Mouse (Mus musculus) 416B (cell line): Measurements from ENCODE around the gene Nudt8.
"Not testable (repeated sequence)": the region's sequence is repeated elsewhere in the genome, so short reads cannot be mapped to it uniquely, and the experiment has no call there.

Experiments used
- DNase-seq: peaks from one replicate; pipeline ENCODE4 v3.0.0; 2011; ENCODE audit warnings: low read depth

The Nudt8 gene

DNA sequence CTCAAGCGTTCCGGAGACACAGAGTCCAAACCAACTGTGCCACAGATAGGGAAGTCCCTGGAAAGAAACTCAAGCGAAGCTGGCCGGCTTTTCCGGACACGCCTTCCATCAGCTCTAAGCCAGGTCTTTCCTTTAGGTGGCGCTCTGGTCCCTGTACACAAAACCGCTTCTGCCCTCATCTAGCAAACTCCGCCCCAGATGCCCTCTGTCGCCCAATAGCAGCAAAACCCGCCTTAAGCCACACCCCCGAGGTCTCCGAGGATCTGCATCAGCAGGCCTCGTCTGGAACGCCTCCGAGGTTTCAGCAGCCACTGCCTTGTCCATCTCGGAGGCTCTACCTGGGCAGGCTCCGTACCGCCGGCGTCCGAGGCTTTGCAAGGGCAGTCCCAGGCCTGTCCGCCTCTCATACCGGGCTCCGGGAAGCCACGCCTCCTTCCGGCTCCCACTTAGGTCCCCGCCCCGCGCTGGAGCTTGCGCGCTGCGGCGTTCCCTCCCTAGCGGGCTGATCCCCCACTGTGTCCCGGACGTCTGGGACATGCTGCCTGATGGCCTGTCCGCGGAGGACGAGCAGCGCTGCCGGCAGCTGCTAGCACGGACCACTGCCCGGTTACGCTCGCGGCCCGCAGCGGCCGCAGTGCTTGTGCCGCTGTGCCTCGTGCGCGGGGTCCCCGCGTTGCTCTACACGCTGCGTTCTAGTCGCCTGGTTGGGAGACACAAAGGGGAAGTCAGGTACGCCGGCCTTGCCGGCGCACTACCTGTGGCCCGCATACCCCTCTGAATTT is at the start of gene Nudt8, which contains the start of gene Gm49405:
Nudt8 (plus strand) TSS at position 462 of the 782 bp plus-strand sequence.
Gm49405 (plus strand) TSS at position 508 of the 782 bp plus-strand sequence.
- DNase-seq, result peak; percentile 99

- no peak for DNase-seq
Observed at GRCm38 (mm10) chr19:3951461-3951860, 48.9 kb upstream of the Nudt8 start.

DNA sequence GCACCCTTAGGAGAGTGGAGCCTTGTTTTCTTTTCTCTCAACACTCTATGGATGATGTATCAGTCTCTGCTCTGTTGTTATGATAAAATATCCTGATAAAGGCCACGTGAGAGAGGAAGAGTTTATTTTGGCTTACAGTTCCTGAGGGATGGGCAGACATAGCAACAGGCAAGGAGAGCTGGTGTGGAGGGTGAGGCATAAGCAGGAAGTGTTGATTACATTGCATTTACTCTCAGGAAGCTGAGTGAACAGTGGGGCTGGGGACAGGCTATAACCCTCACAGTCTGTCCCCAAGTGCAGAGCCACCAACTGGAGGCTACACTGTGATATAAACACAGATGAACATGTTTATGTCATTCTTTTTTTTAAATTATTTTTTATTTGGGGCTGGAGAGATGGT is 48.3 kb upstream of the Nudt8 start:
- no peak for DNase-seq

- no peak for DNase-seq
Observed at GRCm38 (mm10) chr19:3955033-3955432, 45.3 kb upstream of the Nudt8 start.

DNA sequence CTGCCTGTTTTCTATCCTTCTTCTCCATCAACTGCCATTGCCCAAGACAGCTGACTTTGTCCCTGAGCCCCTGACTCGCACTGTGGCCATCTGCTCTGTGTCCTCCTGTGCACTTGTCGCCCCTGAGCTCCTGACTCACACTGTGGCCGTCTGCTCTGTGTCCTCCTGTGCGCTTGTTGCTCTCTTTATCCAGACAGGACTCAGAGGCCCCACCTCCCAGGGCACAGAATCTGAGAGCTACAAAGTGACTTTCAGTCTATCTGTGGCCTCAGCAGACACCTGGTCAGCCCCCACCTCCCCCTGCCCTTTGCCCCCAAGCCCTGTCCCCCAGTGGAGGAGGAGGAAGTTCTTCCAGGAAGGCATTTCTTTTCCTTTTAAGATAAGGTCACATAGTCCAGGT is 44.6 kb upstream of the Nudt8 start:
- DNase-seq, result no peak

DNA sequence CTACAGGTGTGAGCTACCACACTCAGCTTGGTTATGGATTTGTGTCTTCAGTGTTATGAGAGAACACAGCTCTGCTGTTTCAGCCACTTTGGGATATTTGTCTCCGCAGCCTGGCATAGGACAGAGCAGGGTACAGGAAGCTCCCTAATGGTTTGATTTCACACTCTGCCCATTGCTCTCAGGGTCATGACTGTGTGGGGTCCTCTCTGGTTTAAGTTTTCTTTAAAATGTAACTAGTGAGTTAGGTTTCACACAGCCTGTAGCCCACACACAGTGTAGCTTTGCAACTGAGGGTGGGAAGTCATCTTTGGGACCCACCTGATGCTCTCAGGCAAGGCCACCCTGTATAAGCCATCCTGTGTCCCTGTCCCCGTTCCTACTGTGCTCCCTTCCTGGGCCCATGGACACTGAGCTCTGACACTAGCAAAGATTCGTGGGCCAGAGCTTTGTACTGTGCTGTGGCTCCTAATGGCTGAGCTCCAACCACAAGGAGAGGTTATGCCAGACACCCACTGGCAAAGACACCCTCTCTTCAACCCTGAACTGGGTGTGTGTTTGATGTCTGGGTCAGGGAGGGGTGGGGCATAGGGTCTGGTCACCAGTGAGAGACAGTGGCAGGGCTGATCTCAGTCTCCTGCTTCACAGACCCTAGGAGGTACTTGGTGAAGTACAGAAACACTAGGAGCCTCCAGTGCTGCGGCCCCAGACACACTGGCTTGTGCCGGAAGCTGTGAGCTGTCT is 42.9 kb upstream of the Nudt8 start:
- DNase-seq, result not testable (repeated sequence)

DNA sequence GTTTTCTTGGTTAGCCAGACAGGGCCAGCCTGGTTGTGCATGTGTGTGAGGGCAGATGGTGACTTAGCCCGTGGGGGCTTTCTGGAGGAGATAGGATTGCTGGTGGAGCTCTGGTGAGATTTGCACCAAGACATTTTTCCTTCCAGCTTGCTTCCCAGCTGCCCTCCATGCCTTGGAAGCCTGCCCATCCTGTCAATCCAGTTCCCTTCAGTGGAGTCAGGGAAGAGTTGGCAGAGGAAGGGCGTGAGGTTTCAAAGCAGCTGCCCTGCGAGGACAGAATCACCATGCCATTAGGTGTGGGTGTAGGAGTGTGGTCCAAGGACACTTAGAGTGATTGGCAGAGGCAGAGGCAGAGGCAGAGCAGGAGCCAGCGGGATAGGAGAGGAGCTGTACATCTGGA is 41.9 kb upstream of the Nudt8 start, which contains the start of gene Aldh3b3:
Aldh3b3 (plus strand) TSS at position 176 of the 400 bp plus-strand sequence.
- DNase-seq, result no peak

DNA sequence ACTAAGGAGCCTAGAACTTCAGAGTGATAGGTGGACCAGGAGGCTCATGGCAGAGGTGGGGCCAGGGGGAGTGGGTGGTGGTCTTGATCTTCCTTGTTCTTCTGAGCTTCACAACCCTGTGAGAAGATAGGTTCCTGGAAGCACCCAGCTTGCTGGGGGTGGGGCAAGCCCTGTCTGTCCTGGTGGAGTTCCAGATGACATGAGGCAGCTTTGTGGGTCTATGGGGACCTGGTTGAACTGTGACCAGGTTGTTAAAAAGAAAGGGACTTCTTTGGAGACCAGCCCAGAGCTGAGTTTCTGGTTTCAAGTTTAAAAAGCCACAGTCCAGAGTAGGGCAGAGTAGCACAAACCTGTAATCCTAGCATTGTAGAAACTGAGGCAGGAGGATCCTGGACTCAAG is 41.4 kb upstream of the Nudt8 start:
- DNase-seq, result no peak

GRCm38 (mm10) chr19:3960211-3960610 is 40.2 kb upstream of the Nudt8 start:
- no peak for DNase-seq

- not testable (repeated sequence) for DNase-seq
Observed at GRCm38 (mm10) chr19:3961805-3962204, 38.6 kb upstream of the Nudt8 start.

DNA sequence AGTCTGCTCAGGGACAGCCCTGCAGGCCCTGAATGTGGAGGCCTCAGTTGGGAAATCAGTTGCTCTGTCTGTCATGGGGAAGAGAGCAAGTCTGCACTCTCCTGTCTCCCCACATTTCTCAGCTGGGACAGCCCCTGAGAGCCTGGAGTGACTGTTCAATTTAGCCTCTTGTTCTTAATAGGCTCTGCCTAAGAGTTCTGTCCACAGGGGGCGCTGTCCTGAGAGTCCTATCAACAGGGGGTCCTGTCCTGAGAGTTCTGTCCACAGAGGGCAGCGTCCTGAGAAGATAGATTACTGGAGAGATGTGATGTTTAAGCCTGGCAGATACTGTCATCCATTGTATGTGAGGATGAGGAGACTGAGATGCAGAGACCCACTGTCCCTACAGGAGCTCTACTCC is 37.9 kb upstream of the Nudt8 start:
- DNase-seq, result peak; percentile 57

- peak; percentile 63 for DNase-seq
Observed at GRCm38 (mm10) chr19:3964030-3964429, 36.4 kb upstream of the Nudt8 start.

GRCm38 (mm10) chr19:3966330-3967075 is 33.9 kb upstream of the Nudt8 start:
- DNase-seq, result no peak

GRCm38 (mm10) chr19:3967258-3967657 is 33.1 kb upstream of the Nudt8 start:
- peak; percentile 49 for DNase-seq

GRCm38 (mm10) chr19:3972229-3972628 is 28.2 kb upstream of the Nudt8 start, which contains the start of gene Aldh3b2:
Gene Aldh3b2, plus strand, starts transcription at chr19:3972328.
- DNase-seq, result no peak

GRCm38 (mm10) chr19:3974608-3975007 is 25.8 kb upstream of the Nudt8 start:
- DNase-seq, result not testable (repeated sequence)

DNA sequence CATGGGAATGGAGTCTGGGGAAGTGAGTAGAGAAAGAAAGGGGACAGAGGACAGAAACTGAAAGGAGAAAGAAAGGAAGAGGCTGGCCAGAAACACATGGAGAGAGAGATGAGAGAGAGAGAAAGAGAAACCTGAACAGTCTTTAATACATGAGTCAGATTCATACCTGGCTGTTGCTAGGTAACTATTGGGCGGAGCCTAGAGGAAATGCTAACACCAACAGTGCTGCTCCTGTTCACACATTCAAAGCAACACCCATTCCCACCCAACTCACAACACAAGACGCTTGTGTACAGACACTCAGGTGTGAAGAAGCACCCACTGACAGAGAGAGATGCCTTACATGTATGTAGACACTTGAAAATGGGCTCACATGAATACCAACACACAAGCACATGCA is 24.5 kb upstream of the Nudt8 start:
- DNase-seq, result no peak

DNA sequence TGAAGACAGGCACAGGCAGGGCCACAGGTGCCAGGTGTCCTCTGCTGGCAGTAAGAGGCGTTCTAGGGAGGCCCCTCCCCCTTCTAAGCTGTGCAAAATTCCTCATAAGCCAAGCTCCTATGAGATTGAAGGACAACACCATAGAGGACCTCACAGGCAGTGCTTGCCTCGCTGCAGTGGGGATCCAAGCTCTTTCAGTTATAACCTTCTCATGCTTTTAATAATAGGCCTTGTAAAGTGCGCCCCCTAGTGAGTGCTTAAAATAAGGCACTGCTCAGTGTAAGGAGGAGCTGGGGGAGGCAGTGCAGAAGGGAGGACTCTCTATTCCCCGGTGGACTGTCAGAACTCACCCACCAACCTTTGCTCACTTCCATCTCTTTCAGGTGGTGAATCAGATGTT is 20.1 kb upstream of the Nudt8 start:
- DNase-seq, result peak; percentile 85

- DNase-seq, result no peak
Observed at GRCm38 (mm10) chr19:3980917-3981316, 19.5 kb upstream of the Nudt8 start.

DNA sequence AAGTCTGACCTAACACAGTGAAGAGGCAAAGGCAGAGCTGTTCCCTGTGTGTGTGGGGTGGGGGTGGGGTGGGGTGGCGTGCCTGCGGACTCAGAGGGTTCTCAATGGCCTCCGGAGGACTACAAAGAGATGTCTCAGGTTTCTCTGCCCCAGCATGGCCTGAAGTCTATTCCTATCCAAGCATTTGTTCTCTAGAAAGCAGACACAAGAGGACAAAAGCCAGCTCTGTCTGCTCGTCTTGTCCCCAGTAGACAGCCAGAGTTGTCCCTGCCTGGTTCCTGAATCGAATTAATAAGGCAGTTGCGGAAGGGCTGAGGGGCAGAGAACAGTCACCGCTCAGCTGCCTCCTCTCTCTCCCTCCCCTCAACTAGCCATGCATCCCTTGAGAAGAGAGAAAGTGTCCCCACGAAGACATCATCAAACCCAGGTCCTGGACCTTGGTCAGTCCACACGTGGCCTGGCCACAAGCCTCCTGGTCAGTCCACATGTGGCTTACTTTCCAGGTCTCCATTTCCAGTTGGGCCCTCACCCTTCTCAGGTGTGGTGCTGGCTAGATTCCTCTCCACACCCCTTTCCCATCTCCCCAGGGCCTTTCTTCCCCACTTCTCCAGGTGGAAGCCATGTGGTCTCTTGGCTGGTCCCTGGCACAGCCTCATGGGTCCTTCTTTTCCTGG is 16.7 kb upstream of the Nudt8 start:
- DNase-seq, result no peak

- peak; percentile 96 for DNase-seq
Observed at GRCm38 (mm10) chr19:3985261-3985681, 15.1 kb upstream of the Nudt8 start.

GRCm38 (mm10) chr19:3986334-3986733 is 14.0 kb upstream of the Nudt8 start, which contains the start of gene Acy3:
Gene Acy3, plus strand, starts transcription at chr19:3986570.
- DNase-seq, result peak; percentile 94
